9 mouse cellular contexts compared by ENCODE assay signal in the genomic region with DNA sequence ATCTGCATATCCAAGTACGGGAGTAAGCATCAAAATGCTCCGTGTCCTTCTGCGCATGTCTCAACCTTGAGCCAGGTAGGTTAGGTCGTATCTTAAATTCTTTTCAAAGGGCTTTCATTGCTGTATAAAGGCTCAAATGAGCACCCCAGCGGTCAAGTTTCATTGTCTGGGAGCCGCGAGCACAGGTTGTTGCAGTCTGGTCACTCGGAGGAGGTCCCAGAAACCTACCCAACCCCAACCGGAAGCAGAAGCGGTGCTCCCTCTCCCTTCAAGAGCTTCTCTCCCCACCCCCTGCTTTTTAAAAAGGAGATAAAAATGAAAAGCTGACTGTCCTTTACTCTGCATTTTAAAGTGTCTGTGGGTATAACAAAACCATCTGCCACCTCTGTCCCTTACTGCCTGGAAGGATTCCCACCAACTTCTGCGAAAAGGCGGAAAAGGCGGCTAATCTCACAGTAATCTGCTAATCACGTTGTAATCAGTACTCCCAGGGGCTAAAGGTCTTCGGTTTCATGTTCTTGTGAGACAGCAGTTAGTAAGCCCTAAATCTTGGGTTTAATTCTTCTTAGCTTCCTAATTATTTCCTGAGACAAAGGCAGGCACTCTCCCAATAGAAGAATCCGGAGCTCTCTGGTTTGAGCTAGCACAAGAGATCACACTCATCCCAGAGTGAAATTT.
DNase-seq lines count a peak whose midpoint lies in the region; ATAC-seq and TF ChIP-seq lines count a peak whose summit lies in the region.
"Had no signal": no experiment of that assay in that cellular context is flagged by ENCODE, and none has a peak within 500 bp of the region (broad histone marks: within the 10 kb centered on the region; RNA-seq: fewer than 3 reads in every experiment).

No protein-coding gene starts in this region.

- no peaks in the 10 kb centered on the region for H3K9me3 ChIP-seq in limb, embryonic 13.5 days

- ATAC-seq in hematopoietic stem cell, adult 5-6 weeks (replicated peaks in 1 of 2; ENCODE audit: insufficient read depth in 1 of 2, low FRiP score in 2 of 2, low TSS enrichment in 1 of 2, low read depth in 1 of 2, poor library complexity in 2 of 2, severe bottlenecking in 2 of 2): peak; percentile 42 to 69; a peak in 2 of 4 replicates
- no peak for ATAC-seq in limb, embryonic 13.5 days (ENCODE audit: low FRiP score, low read depth)

- H3K9ac ChIP-seq in limb, embryonic 13.5 days: no peak overlapping the region

- intact Hi-C loops in gastrocnemius, adult 2 months (cut with DNase I): no loop called here
- intact Hi-C loops in gastrocnemius, postnatal 14 days (cut with DNase I; ENCODE audit: low total_unique reads): no loop called here
- intact Hi-C loops in gastrocnemius, postnatal 36 days (cut with DNase I): loop anchor here (5.0 kb wide), 1 partner anchor 343 kb away; no protein-coding TSS in a partner anchor

- no peaks in the 10 kb centered on the region for H3K36me3 ChIP-seq in limb, embryonic 13.5 days

- H3K4me1 ChIP-seq in limb, embryonic 13.5 days: peaks cover 7% of the 10 kb centered on the region; the same call in 1 of the 2 replicates

- H3K4me2 ChIP-seq in limb, embryonic 13.5 days (replicated peaks): peak overlapping the region; percentile 61

- DNase-seq in gastrocnemius, adult 2 months: no peak
- no peak for DNase-seq in gastrocnemius, postnatal 14 days
- peak; percentile 4 for DNase-seq in MN1 (ENCODE audit: low spot score)
- peak; percentile 61 for DNase-seq in retina, postnatal 7 days (ENCODE audit: low read depth, low spot score)
- DNase-seq in left cerebral cortex, adult 8-10 months (ENCODE audit: low spot score in 2 of 2): no peak
- no peak for DNase-seq in gastrocnemius, postnatal 36 days

- WGBS in limb, embryonic 13.5 days: 9% methylated on average over 16 of the region's 16 CpGs

- H3K27ac ChIP-seq in gastrocnemius, adult 2 months: no peak overlapping the region
- H3K27ac ChIP-seq in limb, embryonic 13.5 days: no peak overlapping the region

- no peak for TF ChIP-seq CTCF in gastrocnemius, adult 2 months (IDR thresholded peaks at IDR 0.05)

- H3K4me3 ChIP-seq in gastrocnemius, adult 2 months: peak overlapping the region; percentile 63
- peak overlapping the region; percentile 35 for H3K4me3 ChIP-seq in limb, embryonic 13.5 days
- H3K4me3 ChIP-seq: erythroblast, embryonic 14.5 days had no signal

- H3K27me3 ChIP-seq in limb, embryonic 13.5 days: peaks cover 3% of the 10 kb centered on the region; the same call in 1 of the 2 replicates

Comparison
In these comparisons a context has a peak if more than half of its experiments do, and no peak if none do; other contexts are left out.
1. DNase-seq: peak in MN1 (single experiment) and retina, postnatal 7 days (single experiment); none in gastrocnemius, adult 2 months (single experiment), gastrocnemius, postnatal 14 days (single experiment), left cerebral cortex, adult 8-10 months (0 of 2) and gastrocnemius, postnatal 36 days (0 of 2).